Mouse (Mus musculus) layer of hippocampus, postnatal 25 days (tissue): ENCODE data around the gene Zfp358. TPM values are rescaled to one million over a fixed set of nuclear protein-coding genes. Genes with fewer than 3 reads are reported as not detected.

Experiments
- total RNA-seq, 2 experiments: library from RNA; stranded (reverse); gene quantifications; 2 replicates each; pipeline ENCODE4 v1.2.3; 2021

The Zfp358 gene
- total RNA-seq, 2 experiments from 2014 or later, result 29.0 to 32.5 TPM

Other genes starting within 250 kb of the Zfp358 start
- 10 to 100 TPM; 40.9 to 52.6 TPM for gene Insr, start 213.5 kb upstream of the Zfp358 start, total RNA-seq
- gene A430078G23Rik, start 139.7 kb upstream of the Zfp358 start, total RNA-seq, result not detected
- 10 to 100 TPM; 41.6 to 43.6 TPM for gene Arhgef18, start 100.1 kb upstream of the Zfp358 start, total RNA-seq
- 1 to 10 TPM in 1 of 2 experiments, under 1 TPM in 1; 0.59 to 1.2 TPM for gene Pex11g, start 25.5 kb upstream of the Zfp358 start, total RNA-seq
- gene Tex45, start 22.3 kb upstream of the Zfp358 start, total RNA-seq, result under 1 TPM; 0.23 to 0.30 TPM
- gene Mcoln1, start 7.3 kb downstream of the Zfp358 start, total RNA-seq, result 10 to 100 TPM; 72.7 to 85.3 TPM
- 10 to 100 TPM; 59.1 to 77.1 TPM for gene Pnpla6, start 22.2 kb downstream of the Zfp358 start, total RNA-seq
- gene C330021F23Rik, start 74.9 kb downstream of the Zfp358 start, total RNA-seq, result not detected
- 10 to 100 TPM; 35.5 to 38.1 TPM for gene Camsap3, start 94.2 kb downstream of the Zfp358 start, total RNA-seq
- 10 to 100 TPM; 37.8 to 41.5 TPM for gene Xab2, start 128.2 kb downstream of the Zfp358 start, total RNA-seq
- 10 to 100 TPM; 82.1 to 87.9 TPM for gene Pet100, start 128.4 kb downstream of the Zfp358 start, total RNA-seq
- gene Pcp2, start 132.4 kb downstream of the Zfp358 start, total RNA-seq, result under 1 TPM in 1 of 2 experiments, not detected in 1; 0.66 TPM
- gene Stxbp2, start 137.8 kb downstream of the Zfp358 start, total RNA-seq, result 10 to 100 TPM; 31.2 to 42.2 TPM
- under 1 TPM; 0.32 to 0.54 TPM for gene Retn, start 162.6 kb downstream of the Zfp358 start, total RNA-seq
- gene Mcemp1, start 172.6 kb downstream of the Zfp358 start, total RNA-seq, result not detected
- gene Fcor, start 179.2 kb downstream of the Zfp358 start, total RNA-seq, result 10 to 100 TPM; 22.4 to 23.5 TPM
- 10 to 100 TPM; 26.5 to 32.9 TPM for gene Trappc5, start 183.2 kb downstream of the Zfp358 start, total RNA-seq
- not detected for gene Fcer2a, start 201.0 kb downstream of the Zfp358 start, total RNA-seq
- gene Clec4g, start 227.5 kb downstream of the Zfp358 start, total RNA-seq, result not detected